Mouse (Mus musculus) embryonic facial prominence, embryonic 10.5 days (tissue): ENCODE measurements around the gene Pnisr. TPM values are rescaled to one million over a fixed set of nuclear protein-coding genes. Genes with fewer than 3 reads are reported as not detected.

ENCODE experiments used
- DNase-seq: peaks from one replicate; pipeline ENCODE4 v3.0.0-alpha.2; 2017; ENCODE audit warnings: low spot score
- H3K27ac ChIP-seq: fragments of 300-500 bp; sonication (generic); replicated peaks from 2 replicates; pipeline ENCODE4 v1.5.1; 2016; ENCODE audit warnings: mild to moderate bottlenecking
- H3K27me3 ChIP-seq: fragments of 300-500 bp; sonication (generic); replicated peaks from 2 replicates; pipeline ENCODE4 v1.6.1; 2016; ENCODE audit warnings: low read depth, mild to moderate bottlenecking; ENCODE audit not compliant: poor library complexity, severe bottlenecking
- H3K36me3 ChIP-seq: fragments of 300-500 bp; sonication (generic); replicated peaks from 2 replicates; pipeline ENCODE4 v1.6.1; 2016; ENCODE audit warnings: mild to moderate bottlenecking, moderate library complexity
- H3K4me1 ChIP-seq: fragments of 300-500 bp; sonication (generic); 2 replicates; pipeline ENCODE4 v1.6.1; 2016
- H3K4me3 ChIP-seq: fragments of 300-500 bp; sonication (generic); 2 replicates; pipeline ENCODE4 v1.5.1; 2016; ENCODE audit warnings: mild to moderate bottlenecking, moderate library complexity
- H3K9me3 ChIP-seq: fragments of 300-500 bp; sonication (generic); 2 replicates; pipeline ENCODE4 v1.6.1; 2016; ENCODE audit warnings: mild to moderate bottlenecking
- WGBS: fragments of 180-500 bp; shearing (Covaris S2); methylation state at CpG from one replicate; pipeline ENCODE4 v1.1.7; 2016; 5-methylcytosine and 5-hydroxymethylcytosine counted together
- polyA plus RNA-seq: library from polyadenylated mRNA; unstranded; fragments of >200 nt; fragmentation: Nextera tagmentation; extraction: Ambion mirVana; gene quantifications from 2 replicates; pipeline ENCODE4 v1.2.1, GENCODE M21; 2016

Pnisr gene
- 136 and 149 TPM in 2 replicates for polyA plus RNA-seq

DNA sequence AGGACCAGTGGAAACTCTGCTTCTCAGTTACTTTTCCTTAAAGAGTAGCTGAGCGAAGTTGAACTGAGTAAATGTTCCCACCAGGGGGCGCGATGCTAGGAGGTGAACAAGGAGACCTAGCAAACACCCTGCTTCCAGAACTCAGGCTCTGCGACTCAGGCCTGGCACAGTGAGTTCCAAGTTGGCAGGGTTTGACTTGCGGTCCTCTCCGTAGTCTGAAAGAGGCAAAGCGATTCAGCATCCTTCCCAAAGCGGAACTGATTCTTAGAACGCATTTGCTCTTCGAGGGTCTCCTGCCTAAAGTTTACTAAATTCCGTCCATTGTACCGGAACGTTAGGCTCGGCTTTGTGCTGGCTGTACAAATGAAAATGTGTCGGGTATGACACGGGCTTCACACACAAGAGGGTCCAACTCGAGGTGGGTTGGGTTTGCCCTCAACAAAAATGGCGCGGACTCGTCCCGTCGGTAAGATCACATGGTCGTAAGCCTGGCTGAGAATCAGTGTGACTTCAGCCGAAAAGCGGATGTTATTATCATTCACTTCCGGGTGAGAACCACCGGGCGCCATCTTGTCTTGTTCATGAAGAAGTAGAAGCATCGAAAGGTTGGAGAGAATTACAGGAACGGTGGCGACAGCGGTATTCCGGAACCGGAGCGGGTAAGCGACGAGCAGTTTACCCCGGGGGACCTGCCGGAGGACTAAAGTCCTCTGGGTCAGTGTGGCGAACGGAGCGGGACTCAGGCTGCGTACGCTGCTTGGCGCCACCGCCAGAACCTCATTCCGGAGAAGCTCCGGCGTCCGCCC is at the start of gene Pnisr:
Gene Pnisr (plus strand): TSS at position 103 of the 806 bp plus-strand sequence.
- peaks cover 16% of the 10 kb centered on the region for H3K4me1 ChIP-seq
- H3K36me3 ChIP-seq, result peaks cover 5% of the 10 kb centered on the region; the same call in 1 of the 2 replicates
- H3K27me3 ChIP-seq, result no peaks in the 10 kb centered on the region
- peak within 1 kb of the TSS; percentile 90 for H3K4me3 ChIP-seq
- peak within 1 kb of the TSS; percentile 99 for H3K27ac ChIP-seq
- DNase-seq, result peak; percentile 93
- WGBS, result under 1% methylated on average over 50 of the region's 50 CpGs
- H3K9me3 ChIP-seq, result no peaks in the 10 kb centered on the region

DNA sequence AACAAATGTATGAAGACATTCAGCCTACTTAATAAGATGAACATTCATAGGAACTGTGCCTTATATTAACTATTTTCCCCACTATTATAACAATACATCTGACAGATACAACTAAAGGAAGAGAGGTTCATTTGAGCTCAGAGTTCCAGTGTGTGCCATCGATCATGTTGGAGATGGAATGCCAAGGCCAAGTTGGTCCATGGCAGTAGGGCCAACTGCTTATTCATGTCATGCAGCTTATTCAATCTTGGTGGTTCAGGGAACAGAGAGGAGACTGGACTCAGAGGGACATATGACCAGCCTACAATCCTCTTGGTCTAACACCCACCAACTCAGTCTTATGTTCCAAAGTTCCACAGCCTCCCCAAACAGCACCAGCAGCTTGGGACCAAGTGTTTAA is 46.4 kb upstream of the Pnisr start:
- DNase-seq, result no peak
- H3K9me3 ChIP-seq, result no peaks in the 10 kb centered on the region
- H3K27ac ChIP-seq, result no peak overlapping the region
- no peak overlapping the region for H3K4me3 ChIP-seq
- peaks cover 84% of the 10 kb centered on the region for H3K36me3 ChIP-seq
- no peaks in the 10 kb centered on the region for H3K4me1 ChIP-seq
- no peaks in the 10 kb centered on the region for H3K27me3 ChIP-seq
- 98% methylated on average over 1 of the region's 1 CpGs for WGBS

DNA sequence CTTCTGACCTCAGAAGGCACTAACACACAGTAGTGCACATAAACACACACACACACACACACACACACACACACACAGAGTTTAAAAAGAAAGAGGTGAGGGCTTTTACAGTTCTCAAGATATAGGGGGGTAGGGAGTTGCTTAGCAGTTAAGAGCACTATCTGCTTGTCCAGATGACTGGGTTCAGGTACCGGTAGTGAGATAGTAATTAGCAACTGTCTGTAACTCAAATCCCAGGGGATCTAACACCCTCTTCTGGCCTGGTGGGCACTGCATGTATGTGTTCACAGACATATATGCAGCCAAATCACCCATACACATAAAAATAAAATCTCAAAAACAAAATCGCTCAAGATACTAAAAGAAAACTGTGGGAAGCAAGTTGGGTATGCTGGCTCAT is 45.8 kb upstream of the Pnisr start:
- no peaks in the 10 kb centered on the region for H3K4me1 ChIP-seq
- H3K9me3 ChIP-seq, result no peaks in the 10 kb centered on the region
- no peak overlapping the region for H3K27ac ChIP-seq
- no peak overlapping the region for H3K4me3 ChIP-seq
- DNase-seq, result no peak
- WGBS, result 92% methylated on average over 2 of the region's 2 CpGs
- H3K36me3 ChIP-seq, result peaks cover 85% of the 10 kb centered on the region
- no peaks in the 10 kb centered on the region for H3K27me3 ChIP-seq

DNA sequence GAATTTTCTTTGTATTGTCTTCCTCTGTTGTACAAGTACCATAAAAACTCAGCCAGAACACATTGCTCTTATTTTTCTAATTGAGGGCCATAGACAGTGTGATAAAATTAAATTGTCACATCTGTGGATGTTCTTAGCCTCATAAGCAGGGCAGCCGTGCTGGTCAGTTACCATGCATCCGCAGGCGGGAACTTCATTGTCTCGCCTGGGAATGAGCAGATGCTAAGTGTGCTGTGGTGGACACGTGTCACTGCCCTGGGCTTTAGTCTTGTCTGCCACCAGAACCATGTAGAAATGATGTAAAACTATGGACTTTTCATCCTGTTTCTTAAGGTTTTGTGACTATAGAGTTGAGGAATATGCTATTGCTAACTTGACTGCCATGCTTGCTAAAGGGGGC is 40.2 kb upstream of the Pnisr start:
- WGBS, result 76% methylated on average over 5 of the region's 5 CpGs
- Histone ChIP-seq H3K9me3 (no peaks in the 10 kb centered on the region), H3K27me3 (no peaks in the 10 kb centered on the region), H3K36me3 (peaks cover 59% of the 10 kb centered on the region), H3K4me1 (no peaks in the 10 kb centered on the region), H3K27ac (no peak overlapping the region), H3K4me3 (no peak overlapping the region)
- no peak for DNase-seq

DNA sequence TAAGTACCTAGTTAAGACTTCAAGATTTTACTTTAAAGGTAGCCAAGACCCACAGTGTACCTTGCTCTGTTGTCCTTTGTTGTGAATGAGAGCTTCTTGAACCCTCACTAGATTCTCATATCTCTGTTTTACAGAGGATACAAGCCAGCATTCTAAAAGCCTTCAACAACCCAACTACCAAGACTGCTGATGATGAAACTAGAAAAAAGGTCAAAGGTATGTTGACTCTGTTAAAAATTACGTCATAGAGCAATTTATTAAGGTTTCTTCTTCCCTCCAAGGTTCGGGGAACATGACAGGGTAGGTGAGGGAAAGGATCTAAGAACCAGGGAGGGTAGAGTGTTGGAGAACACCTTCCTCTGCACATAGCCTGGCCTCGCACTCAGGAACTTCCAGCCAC is 36.8 kb upstream of the Pnisr start:
- 87% methylated on average over 3 of the region's 3 CpGs for WGBS
- H3K27ac ChIP-seq, result no peak overlapping the region
- no peaks in the 10 kb centered on the region for H3K27me3 ChIP-seq
- no peaks in the 10 kb centered on the region for H3K9me3 ChIP-seq
- no peaks in the 10 kb centered on the region for H3K4me1 ChIP-seq
- DNase-seq, result no peak
- no peak overlapping the region for H3K4me3 ChIP-seq
- H3K36me3 ChIP-seq, result peaks cover 41% of the 10 kb centered on the region

DNA sequence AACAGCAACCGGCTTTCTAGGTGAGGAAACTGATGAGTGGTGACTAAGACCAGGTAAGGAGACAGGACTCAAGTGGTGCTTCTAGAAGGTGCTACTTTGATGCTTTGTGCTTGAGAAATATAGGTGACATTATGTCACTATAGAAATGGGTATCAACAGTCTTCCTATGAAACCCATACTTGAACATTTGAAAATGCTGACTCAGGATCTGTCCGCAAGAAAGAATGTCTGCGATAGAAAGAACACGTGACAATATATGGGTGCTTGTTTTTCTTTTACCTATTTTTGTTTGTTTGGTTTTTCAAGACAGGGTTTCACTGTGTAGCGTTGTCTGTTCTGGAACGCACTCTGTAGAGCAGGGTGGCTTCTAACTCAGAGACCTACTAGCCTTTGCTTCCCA is 34.7 kb upstream of the Pnisr start:
- Histone ChIP-seq H3K27ac (no peak overlapping the region), H3K4me1 (no peaks in the 10 kb centered on the region), H3K36me3 (peaks cover 51% of the 10 kb centered on the region), H3K4me3 (no peak overlapping the region), H3K9me3 (no peaks in the 10 kb centered on the region), H3K27me3 (no peaks in the 10 kb centered on the region)
- no peak for DNase-seq
- WGBS, result 93% methylated on average over 6 of the region's 6 CpGs

DNA sequence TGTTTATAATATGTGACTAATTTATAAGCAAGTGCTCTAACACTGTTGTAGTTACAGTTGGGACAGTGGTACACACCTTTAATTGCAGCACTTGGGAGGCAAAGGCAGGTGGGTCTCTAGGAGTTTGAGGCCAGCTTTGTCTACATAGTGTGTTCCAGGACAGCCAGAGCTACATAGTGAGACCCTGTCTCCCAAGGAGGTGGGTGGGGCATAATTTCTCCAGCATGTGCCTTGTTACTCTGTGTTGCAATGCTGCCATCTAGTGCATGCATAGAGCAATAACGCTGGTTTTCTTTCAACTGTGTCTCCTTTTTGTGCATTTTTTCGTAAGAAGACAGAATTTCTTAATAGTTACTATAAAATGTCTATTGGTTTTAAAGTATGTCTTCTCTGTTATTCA is 33.4 kb upstream of the Pnisr start:
- 42% methylated on average over 2 of the region's 2 CpGs for WGBS
- Histone ChIP-seq H3K27ac (no peak overlapping the region), H3K4me1 (no peaks in the 10 kb centered on the region), H3K36me3 (peaks cover 58% of the 10 kb centered on the region), H3K9me3 (no peaks in the 10 kb centered on the region), H3K27me3 (no peaks in the 10 kb centered on the region), H3K4me3 (no peak overlapping the region)
- DNase-seq, result peak; percentile 64

DNA sequence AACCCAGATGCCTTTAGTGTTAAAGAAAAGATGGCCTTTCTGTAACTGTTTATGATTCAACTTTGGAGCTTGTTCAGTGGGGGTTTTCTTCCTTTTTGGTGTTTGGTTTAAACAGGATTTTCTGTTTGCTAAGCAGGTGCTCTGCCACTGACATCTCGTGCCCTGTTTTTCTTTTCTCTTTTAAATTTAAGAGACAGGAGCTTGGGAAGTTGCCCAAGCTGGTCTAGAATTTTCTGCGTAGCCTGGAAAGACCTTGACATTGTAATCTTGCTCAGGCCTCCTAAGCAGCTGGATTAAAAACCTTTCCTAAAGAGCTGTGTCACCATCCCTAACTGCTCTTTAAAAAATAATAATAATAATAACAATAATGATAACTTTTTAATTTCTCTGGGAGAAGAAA is 20.8 kb upstream of the Pnisr start:
- Histone ChIP-seq H3K4me3 (no peak overlapping the region), H3K9me3 (no peaks in the 10 kb centered on the region), H3K27me3 (no peaks in the 10 kb centered on the region), H3K36me3 (peaks cover 46% of the 10 kb centered on the region), H3K4me1 (no peaks in the 10 kb centered on the region), H3K27ac (no peak overlapping the region)
- no peak for DNase-seq
- 90% methylated on average over 2 of the region's 2 CpGs for WGBS

DNA sequence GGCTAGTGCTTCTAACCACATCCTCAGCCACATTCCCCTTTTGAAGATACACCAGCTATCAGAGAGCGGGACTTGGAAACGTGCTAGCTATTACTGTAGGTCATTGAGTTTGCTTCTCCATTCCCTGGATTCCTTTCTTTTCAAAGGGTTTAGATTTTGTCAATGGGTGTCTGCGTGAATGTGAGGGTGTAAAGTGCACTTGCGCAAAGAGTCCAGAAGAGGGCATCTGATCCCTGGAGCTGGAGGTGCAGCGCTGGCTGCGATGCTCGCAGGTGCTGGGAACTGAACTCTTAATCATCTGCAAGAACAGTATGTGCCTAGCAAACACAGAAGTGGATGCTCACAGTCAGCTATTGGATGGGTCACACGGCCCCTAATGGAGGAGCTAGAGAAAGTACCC is 14.5 kb upstream of the Pnisr start:
- Histone ChIP-seq H3K27ac (no peak overlapping the region), H3K4me1 (no peaks in the 10 kb centered on the region), H3K9me3 (no peaks in the 10 kb centered on the region), H3K4me3 (no peak overlapping the region), H3K36me3 (peaks cover 39% of the 10 kb centered on the region), H3K27me3 (no peaks in the 10 kb centered on the region)
- DNase-seq, result no peak
- 93% methylated on average over 8 of the region's 8 CpGs for WGBS

DNA sequence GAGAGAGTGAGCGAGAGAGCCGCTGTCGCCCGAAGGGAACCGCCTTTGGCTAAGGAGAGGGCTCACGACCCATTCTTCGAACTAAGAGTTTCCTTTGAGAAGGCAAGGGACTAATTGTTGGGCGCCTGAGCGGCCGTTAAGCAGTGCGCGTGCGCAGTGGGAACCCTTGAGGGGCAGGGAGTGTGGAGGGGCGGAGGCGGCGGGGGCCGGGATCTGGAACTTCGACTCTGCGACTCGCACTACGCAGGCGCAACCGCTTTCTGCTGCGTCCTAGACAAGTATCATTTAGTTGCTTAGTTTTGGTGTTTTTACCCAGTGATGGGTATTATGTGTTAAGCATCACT is 876 bp downstream of the Pnisr start:
- Histone ChIP-seq H3K36me3 (peaks cover 9% of the 10 kb centered on the region; the same call in 1 of the 2 replicates), H3K9me3 (no peaks in the 10 kb centered on the region), H3K27me3 (no peaks in the 10 kb centered on the region), H3K4me3 (peak overlapping the region; percentile 90), H3K4me1 (peaks cover 16% of the 10 kb centered on the region), H3K27ac (peak overlapping the region; percentile 99)
- WGBS, result under 1% methylated on average over 24 of the region's 24 CpGs
- peak; percentile 93 for DNase-seq

DNA sequence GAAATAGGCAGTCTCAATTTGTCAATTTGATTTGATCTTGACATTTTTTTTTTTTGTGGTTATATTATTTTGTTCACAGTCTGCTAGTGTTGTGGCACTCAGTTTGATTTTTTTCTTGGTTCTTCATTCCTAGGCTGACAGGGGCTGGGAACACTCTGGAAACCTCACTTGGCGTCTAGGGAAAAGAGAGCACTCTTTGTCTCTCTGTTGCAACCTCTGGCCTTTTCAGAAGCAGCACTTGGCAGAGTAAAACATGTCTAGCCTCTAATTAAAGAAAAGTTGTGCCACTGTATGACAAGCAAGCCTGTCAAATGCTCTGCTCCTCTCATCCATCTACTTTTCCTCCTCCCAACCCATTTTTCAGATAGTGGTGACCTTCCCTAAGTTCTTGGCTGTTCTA is 10.1 kb downstream of the Pnisr start:
- DNase-seq, result no peak
- no peaks in the 10 kb centered on the region for H3K4me1 ChIP-seq
- H3K36me3 ChIP-seq, result peaks cover 92% of the 10 kb centered on the region
- 57% methylated on average over 1 of the region's 1 CpGs for WGBS
- no peaks in the 10 kb centered on the region for H3K9me3 ChIP-seq
- no peak overlapping the region for H3K27ac ChIP-seq
- no peaks in the 10 kb centered on the region for H3K27me3 ChIP-seq
- no peak overlapping the region for H3K4me3 ChIP-seq

DNA sequence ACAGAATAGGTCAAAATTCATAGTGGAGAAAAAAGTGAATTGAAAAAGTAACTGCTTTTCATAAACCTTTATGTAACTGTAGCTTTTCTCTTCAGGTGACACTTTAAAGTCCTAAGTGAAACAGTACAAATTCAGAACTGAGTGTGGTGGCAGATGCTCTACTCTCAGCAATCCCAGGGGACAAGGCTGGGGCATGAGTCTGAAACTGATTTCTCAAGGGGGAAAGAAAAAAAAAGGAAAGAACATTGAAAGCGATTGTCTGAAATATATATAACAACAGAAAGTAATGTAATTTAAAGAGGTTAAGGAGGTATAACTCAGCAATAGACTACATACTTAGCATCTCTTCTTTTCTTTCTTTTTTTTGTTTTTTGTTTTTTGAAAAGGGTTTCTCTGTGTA is 17.8 kb downstream of the Pnisr start:
- H3K4me1 ChIP-seq, result no peaks in the 10 kb centered on the region
- H3K27me3 ChIP-seq, result no peaks in the 10 kb centered on the region
- DNase-seq, result no peak
- peaks cover 95% of the 10 kb centered on the region for H3K36me3 ChIP-seq
- no peak overlapping the region for H3K4me3 ChIP-seq
- H3K9me3 ChIP-seq, result no peaks in the 10 kb centered on the region
- no peak overlapping the region for H3K27ac ChIP-seq
- WGBS, result 96% methylated on average over 1 of the region's 1 CpGs

DNA sequence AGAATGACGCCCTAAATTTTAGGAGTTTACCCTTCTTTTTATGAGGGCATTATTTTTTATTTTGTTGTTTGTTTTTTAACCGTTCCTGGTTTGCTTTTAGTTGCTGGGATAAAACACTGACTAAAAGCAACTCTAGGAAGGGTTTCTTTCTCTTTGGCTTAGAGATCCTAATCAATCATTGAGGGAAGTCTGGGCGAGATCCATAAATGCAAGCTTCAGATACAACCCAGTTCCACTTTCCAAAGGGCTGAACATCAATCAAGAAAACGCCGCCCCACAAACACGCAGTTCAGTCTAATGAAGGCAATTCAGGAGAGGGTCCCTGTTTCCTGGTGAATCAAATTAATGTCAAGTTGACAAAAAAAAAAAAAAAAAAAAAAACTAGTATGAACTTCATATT is 31.4 kb downstream of the Pnisr start:
- WGBS, result 41% methylated on average over 6 of the region's 6 CpGs
- H3K4me3 ChIP-seq, result peak overlapping the region; percentile 78
- no peaks in the 10 kb centered on the region for H3K27me3 ChIP-seq
- no peak for DNase-seq
- H3K27ac ChIP-seq, result no peak overlapping the region
- no peaks in the 10 kb centered on the region for H3K9me3 ChIP-seq
- H3K36me3 ChIP-seq, result peaks cover 33% of the 10 kb centered on the region
- H3K4me1 ChIP-seq, result no peaks in the 10 kb centered on the region
